Mouse (Mus musculus) ES-E14 (cell line): ENCODE measurements at regions not wholly inside any gene's neighbourhood (a gene's known extent, or its start where the extent isn't known, plus 50 kb on each side); places are given as distances from the start of the nearest gene placed in this dataset.

Experiments used
- DNase-seq: peaks from one replicate; pipeline ENCODE4 v3.0.0-alpha.2; 2013; ENCODE audit warnings: low read depth, low spot score
- H3K27ac ChIP-seq: 2 replicates; pipeline ENCODE4 v1.5.1; 2012; ENCODE audit warnings: low read depth, mild to moderate bottlenecking, low read length, moderate library complexity, mixed read lengths; ENCODE audit not compliant: poor library complexity, insufficient read depth, severe bottlenecking
- H3K36me3 ChIP-seq: 2 replicates; pipeline ENCODE4 v1.6.1; 2012; ENCODE audit warnings: mild to moderate bottlenecking, low read length, moderate library complexity, mixed read lengths; ENCODE audit not compliant: control insufficient read depth, poor library complexity, insufficient read depth, severe bottlenecking
- H3K4me1 ChIP-seq, 2 experiments: fragments of 150-350 bp in 1 of 2; sonication (generic) in 1 of 2; 2 replicates each; pipeline ENCODE4 v1.6.1; 2012; ENCODE audit warnings: low read length in 2 of 2, mild to moderate bottlenecking in 1 of 2, mixed read lengths in 1 of 2; ENCODE audit not compliant: control insufficient read depth in 2 of 2, insufficient read depth in 2 of 2, poor library complexity in 1 of 2
- H3K4me3 ChIP-seq, 2 experiments: fragments of 150-350 bp in 1 of 2; sonication (generic) in 1 of 2; 2 replicates each; pipeline ENCODE4 v1.5.1; 2012; ENCODE audit warnings: low read length in 2 of 2, low read depth in 1 of 2, mild to moderate bottlenecking in 1 of 2, mixed read lengths in 1 of 2; ENCODE audit not compliant: insufficient read depth in 1 of 2, poor library complexity in 1 of 2, severe bottlenecking in 1 of 2
- H3K9ac ChIP-seq: 2 replicates; pipeline ENCODE4 v1.6.1; 2012; ENCODE audit warnings: low read depth, mild to moderate bottlenecking, low read length, mixed read lengths; ENCODE audit not compliant: poor library complexity, insufficient read depth, severe bottlenecking
- H3K9me3 ChIP-seq: fragments of 150-350 bp; sonication (generic); 2 replicates; pipeline ENCODE4 v1.6.1; 2012; ENCODE audit warnings: low read depth, mild to moderate bottlenecking, low read length; ENCODE audit not compliant: control insufficient read depth, insufficient read depth
- CHD2 ChIP-seq: IDR thresholded peaks from 2 replicates; pipeline ENCODE4 v1.6.1; 2014; ENCODE audit warnings: mild to moderate bottlenecking, low read depth, low read length, inconsistent platforms
- HCFC1 ChIP-seq: IDR thresholded peaks from 2 replicates; pipeline ENCODE4 v1.6.1; 2012; ENCODE audit warnings: low read length, inconsistent platforms, borderline replicate concordance; ENCODE audit not compliant: insufficient read depth
- MAFK ChIP-seq: IDR thresholded peaks from 2 replicates; pipeline ENCODE4 v1.6.1; 2014; ENCODE audit warnings: mild to moderate bottlenecking, low read depth, low read length, inconsistent platforms; ENCODE audit not compliant: insufficient read depth
- ZC3H11A ChIP-seq: IDR thresholded peaks from 2 replicates; pipeline ENCODE4 v1.6.1; 2012; ENCODE audit warnings: low read depth, mild to moderate bottlenecking, inconsistent platforms, low read length, borderline replicate concordance
- ZNF384 ChIP-seq: IDR thresholded peaks from 2 replicates; pipeline ENCODE4 v1.6.1; 2012; ENCODE audit warnings: low read depth, low read length, inconsistent platforms
- in situ Hi-C, 2 experiments: fragments of 600-800 bp; cut with MboI; formaldehyde crosslinking; loops; one replicate each; pipeline ENCODE4 v1.15.1; 2025; ENCODE audit warnings: low sequenced_read_pairs in 2 of 2, inconsistent platforms in 1 of 2; ENCODE audit not compliant: unreplicated experiment in 2 of 2

DNA sequence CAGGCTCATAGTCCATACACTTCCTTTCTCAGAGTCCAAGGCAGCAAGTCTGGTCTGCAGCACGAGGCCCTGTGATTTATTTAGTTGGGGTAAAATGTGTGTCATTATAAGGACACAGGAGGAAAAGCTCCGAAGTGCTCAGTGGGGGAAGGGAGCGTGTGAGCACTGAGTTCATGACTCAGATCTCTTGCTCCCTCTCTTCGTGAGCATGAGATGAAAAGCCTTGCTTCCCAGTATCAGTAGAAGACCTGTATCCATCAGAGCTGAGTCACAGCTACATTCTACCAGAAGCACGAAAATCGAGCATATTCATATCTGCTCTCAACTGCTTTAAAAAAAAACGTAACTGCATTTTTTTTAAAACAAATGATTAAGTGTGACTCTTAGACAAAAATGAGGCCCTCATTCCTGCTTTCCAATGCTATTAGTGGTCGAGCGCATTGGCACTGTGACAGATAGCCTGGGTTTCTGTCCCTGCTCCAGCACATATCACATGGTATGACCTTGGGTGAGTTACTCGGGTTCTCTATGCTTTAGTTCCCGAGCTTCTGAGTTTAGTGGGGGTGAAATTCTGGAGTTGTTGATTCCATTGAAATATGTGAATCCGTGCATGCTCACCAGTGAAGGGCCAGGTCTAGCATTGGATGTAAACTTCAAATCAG lies 109.2 kb upstream of the Cd180 start:
- TF ChIP-seq MAFK (no peak), HCFC1 (no peak), CHD2 (no peak), ZNF384 (no peak), ZC3H11A (no peak)
- H3K4me3 ChIP-seq, result no peak overlapping the region
- no peaks in the 10 kb centered on the region for H3K4me1 ChIP-seq
- no peaks in the 10 kb centered on the region for H3K9me3 ChIP-seq
- H3K9ac ChIP-seq, result no peak overlapping the region
- no peak overlapping the region for H3K27ac ChIP-seq
- DNase-seq, result no peak
- no peaks in the 10 kb centered on the region for H3K36me3 ChIP-seq
- in situ Hi-C loops, result no loop called here

- TF ChIP-seq ZNF384, result no peak
- TF ChIP-seq HCFC1, result no peak
- no peak for TF ChIP-seq CHD2
- TF ChIP-seq MAFK, result no peak
- TF ChIP-seq ZC3H11A, result no peak
- Histone ChIP-seq H3K9me3 (no peaks in the 10 kb centered on the region), H3K36me3 (no peaks in the 10 kb centered on the region), H3K4me3 (no peak overlapping the region), H3K9ac (no peak overlapping the region), H3K4me1 (no peaks in the 10 kb centered on the region), H3K27ac (no peak overlapping the region)
- in situ Hi-C loops, result no loop called here
- DNase-seq, result no peak
Observed at GRCm38 (mm10) chr13:102586215-102586614, 107.1 kb upstream of the Cd180 start.

GRCm38 (mm10) chr13:102589680-102590435 lies 103.5 kb upstream of the Cd180 start:
- no peaks in the 10 kb centered on the region for H3K36me3 ChIP-seq
- in situ Hi-C loops, result no loop called here
- H3K27ac ChIP-seq, result no peak overlapping the region
- H3K4me3 ChIP-seq, result no peak overlapping the region
- no peaks in the 10 kb centered on the region for H3K4me1 ChIP-seq
- no peaks in the 10 kb centered on the region for H3K9me3 ChIP-seq
- H3K9ac ChIP-seq, result no peak overlapping the region
- TF ChIP-seq CHD2, result no peak
- TF ChIP-seq HCFC1, result no peak
- TF ChIP-seq MAFK, result no peak
- no peak for TF ChIP-seq ZC3H11A
- TF ChIP-seq ZNF384, result no peak
- no peak for DNase-seq

DNA sequence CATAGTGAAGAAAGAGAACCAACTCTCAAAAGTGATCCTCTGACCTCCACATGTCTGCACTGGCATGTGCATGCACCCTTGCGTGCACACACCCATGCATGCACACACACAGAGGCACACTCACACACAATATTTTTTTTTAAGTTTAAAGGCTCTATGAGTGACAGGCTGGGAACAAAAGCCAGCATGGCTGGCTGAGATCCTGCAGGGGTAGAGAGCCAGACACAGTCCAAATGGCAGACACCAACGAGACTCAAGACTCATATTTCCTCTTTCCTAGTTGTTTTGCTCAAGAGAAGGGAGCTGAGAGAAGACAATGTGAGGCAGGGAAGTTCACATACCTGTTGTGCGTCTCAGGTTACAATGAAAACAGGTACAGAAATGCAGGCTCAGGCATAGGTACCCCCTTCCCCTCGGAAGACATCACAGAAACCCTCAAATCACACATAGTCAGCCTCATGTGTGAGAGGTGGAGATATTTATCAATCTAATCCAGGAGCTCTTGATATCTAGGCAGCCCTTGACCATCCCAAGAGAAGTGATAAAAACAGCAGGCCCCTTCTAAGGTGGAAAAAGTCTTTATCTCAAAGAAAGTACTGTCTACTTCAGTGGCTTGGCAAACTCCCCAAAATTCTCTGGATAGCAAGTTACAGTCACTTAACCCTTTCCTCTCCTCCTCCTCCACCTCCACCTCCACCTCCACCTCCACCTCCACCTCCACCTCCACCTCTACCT lies 101.4 kb upstream of the Cd180 start:
- TF ChIP-seq HCFC1 (no peak), CHD2 (no peak), ZC3H11A (no peak), ZNF384 (no peak), MAFK (no peak)
- no peak overlapping the region for H3K4me3 ChIP-seq
- in situ Hi-C loops, result no loop called here

More for the DNA sequence above, 101.4 kb upstream of the Cd180 start:
- DNase-seq, result no peak
- H3K4me1 ChIP-seq, result no peaks in the 10 kb centered on the region
- H3K9ac ChIP-seq, result no peak overlapping the region
- no peak overlapping the region for H3K27ac ChIP-seq
- no peaks in the 10 kb centered on the region for H3K9me3 ChIP-seq
- no peaks in the 10 kb centered on the region for H3K36me3 ChIP-seq
